Mouse (Mus musculus) G1E (cell line): ENCODE data around the gene Vsx1.

Experiments used
- CTCF ChIP-seq: IDR thresholded peaks from 2 replicates; pipeline ENCODE4 v1.5.1; 2012; ENCODE audit warnings: low read depth, low read length, inconsistent platforms, mixed read lengths
- GATA1 ChIP-seq: IDR thresholded peaks from 2 replicates; pipeline ENCODE4 v1.6.1; 2012; ENCODE audit warnings: borderline replicate concordance, low read length, inconsistent platforms, mixed read lengths
- POLR2AphosphoS5 ChIP-seq: IDR thresholded peaks from 2 replicates; pipeline ENCODE4 v1.6.1; 2012; ENCODE audit warnings: low read depth, low read length, inconsistent platforms; ENCODE audit not compliant: insufficient replicate concordance
- TAL1 ChIP-seq: conservative IDR thresholded peaks from 2 replicates; pipeline ENCODE4 v1.6.1; 2012; ENCODE audit warnings: low read depth, low read length, inconsistent platforms, mixed read lengths

DNA sequence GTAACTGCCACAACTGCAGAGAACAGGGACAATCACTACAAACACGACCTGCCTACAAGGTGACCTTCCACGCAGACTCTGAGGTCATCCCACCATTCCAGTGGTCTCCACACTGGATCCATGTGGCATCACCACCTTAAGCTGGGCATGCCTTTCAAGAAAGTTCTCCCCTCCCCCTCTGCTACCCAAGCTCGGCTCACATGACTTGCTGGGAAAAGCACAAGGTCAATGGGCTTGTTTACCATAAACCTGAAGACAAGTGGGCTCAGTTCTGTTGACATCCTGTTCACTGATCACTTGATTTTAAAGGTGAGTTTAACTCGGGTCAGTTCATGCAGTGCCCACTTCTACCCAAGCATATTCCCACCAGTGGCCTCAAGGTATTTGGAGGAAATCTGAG is 29.1 kb downstream of the Vsx1 start:
- TF ChIP-seq GATA1 (no peak), CTCF (no peak), POLR2AphosphoS5 (no peak), TAL1 (no peak)
